Mouse (Mus musculus): Measurements from ENCODE around the gene Jpt2. TPM values are rescaled to one million over a fixed set of nuclear protein-coding genes. Genes with fewer than 3 reads are reported as not detected.

The Jpt2 gene
- 10 to 100 TPM; 19.4 to 33.6 TPM for polyA plus RNA-seq (2012; fragmentation: generic; extraction: Trizol)

GRCm38 (mm10) chr17:24960135-24960851, at the start of gene Jpt2:
Gene Jpt2, minus strand, starts transcription at chr17:24960689.

GRCm38 (mm10) chr17:24936259-24937237, 23.9 kb downstream of the Jpt2 start, which contains the start of gene Mapk8ip3:
Gene Mapk8ip3, minus strand, starts transcription at chr17:24936977.

DNA sequence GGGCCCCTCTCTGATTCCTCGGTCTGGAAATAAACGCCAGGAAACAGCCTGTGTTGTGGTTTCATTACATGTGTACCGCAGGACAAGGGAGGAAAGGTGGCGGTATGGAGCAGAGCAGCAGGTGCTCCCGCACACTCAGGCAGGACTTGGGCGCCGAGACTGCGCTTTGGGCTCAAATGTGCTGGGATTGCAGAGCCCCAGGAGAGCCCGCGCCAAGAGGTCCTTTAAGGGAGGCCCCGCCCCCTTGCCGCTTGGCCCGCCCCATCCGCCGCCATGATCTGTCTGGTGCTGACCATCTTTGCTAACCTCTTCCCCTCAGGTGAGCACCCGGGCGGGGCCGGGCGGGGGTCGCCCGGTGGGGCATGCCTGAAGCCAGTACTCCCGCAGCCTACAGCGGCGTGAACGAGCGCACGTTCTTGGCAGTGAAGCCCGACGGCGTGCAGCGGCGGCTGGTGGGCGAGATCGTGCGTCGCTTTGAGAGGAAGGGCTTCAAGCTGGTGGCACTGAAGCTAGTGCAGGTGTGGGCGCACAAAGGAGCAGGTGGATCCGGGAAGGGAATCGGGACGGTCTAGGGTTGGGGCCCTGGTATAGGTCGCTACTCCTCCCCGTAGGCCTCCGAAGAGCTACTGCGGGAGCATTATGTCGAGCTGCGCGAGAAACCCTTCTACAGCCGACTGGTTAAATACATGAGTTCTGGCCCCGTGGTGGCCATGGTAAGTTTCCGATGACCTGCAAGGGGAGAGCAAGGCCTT, 64.1 kb downstream of the Jpt2 start, which contains the start of gene Nme3:
Nme3 (plus strand) TSS at position 260 of the 752 bp plus-strand sequence.

DNA sequence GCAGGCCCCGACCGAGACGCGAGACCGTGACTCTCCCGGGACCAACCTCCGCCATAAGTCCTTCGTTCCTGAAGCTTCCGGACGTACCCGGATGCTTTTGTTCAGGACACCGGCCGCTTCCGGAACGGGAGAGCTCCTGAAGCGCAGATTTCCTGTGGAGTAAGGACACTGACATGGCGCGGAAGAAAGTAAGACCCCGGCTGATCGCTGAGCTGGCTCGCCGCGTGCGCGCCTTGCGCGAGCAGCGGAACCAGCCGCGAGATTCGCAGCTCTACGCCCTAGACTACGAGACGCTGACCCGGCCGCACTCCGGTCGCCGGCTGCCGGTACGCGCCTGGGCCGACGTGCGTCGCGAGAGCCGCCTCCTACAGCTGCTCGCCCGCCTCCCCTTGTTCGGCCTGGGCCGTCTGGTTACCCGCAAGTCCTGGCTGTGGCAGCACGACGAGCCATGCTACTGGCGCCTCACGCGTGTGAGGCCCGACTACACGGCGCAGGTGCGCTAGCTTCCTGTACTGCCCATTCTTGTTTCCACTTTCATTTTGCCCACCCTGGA, 65.4 kb downstream of the Jpt2 start, which contains the start of the genes Eme2 and Mrps34:
Eme2 (minus strand) TSS at position 93 of the 553 bp plus-strand sequence.
Mrps34 (plus strand) TSS at position 122 of the 553 bp plus-strand sequence.

Other genes with a start within 250 kb of the Jpt2 start
- 1 to 10 TPM; 2.0 to 2.2 TPM for gene Rnf151, start 242.6 kb downstream of the Jpt2 start, polyA plus RNA-seq (2012; fragmentation: generic; extraction: Trizol)
- 100 to 1,000 TPM; 451 to 471 TPM for gene Rps2, start 242.6 kb downstream of the Jpt2 start, polyA plus RNA-seq (2012; fragmentation: generic; extraction: Trizol)
- gene Ndufb10, start 236.2 kb downstream of the Jpt2 start, polyA plus RNA-seq (2012; fragmentation: generic; extraction: Trizol): 100 to 1,000 TPM; 438 to 576 TPM
- gene Rpl3l, start 232.9 kb downstream of the Jpt2 start, polyA plus RNA-seq (2012; fragmentation: generic; extraction: Trizol): not detected
- gene Msrb1, start 224.0 kb downstream of the Jpt2 start, polyA plus RNA-seq (2012; fragmentation: generic; extraction: Trizol): 100 to 1,000 TPM in 1 of 2 experiments, 10 to 100 TPM in 1; 99.5 to 155 TPM
- gene Hs3st6, start 207.7 kb downstream of the Jpt2 start, polyA plus RNA-seq (2012; fragmentation: generic; extraction: Trizol): under 1 TPM; 0.02 to 0.04 TPM
- gene Meiob, start 156.4 kb downstream of the Jpt2 start, polyA plus RNA-seq (2012; fragmentation: generic; extraction: Trizol): not detected
- 10 to 100 TPM; 29.5 to 54.2 TPM for gene Hagh, start 120.5 kb downstream of the Jpt2 start, polyA plus RNA-seq (2012; fragmentation: generic; extraction: Trizol)
- 10 to 100 TPM in 1 of 2 experiments, 1 to 10 TPM in 1; 2.4 to 14.2 TPM for gene Fahd1, start 110.3 kb downstream of the Jpt2 start, polyA plus RNA-seq (2012; fragmentation: generic; extraction: Trizol)
- 1 to 10 TPM in 1 of 2 experiments, under 1 TPM in 1; 0.02 to 1.7 TPM for gene Igfals, start 94.7 kb downstream of the Jpt2 start, polyA plus RNA-seq (2012; fragmentation: generic; extraction: Trizol)
- gene Nubp2, start 74.3 kb downstream of the Jpt2 start, polyA plus RNA-seq (2012; fragmentation: generic; extraction: Trizol): 10 to 100 TPM; 52.2 to 83.5 TPM
- 10 to 100 TPM; 29.6 to 47.8 TPM for gene Spsb3, start 74.0 kb downstream of the Jpt2 start, polyA plus RNA-seq (2012; fragmentation: generic; extraction: Trizol)
- 10 to 100 TPM; 10.0 to 12.7 TPM for gene Eme2, start 65.6 kb downstream of the Jpt2 start, polyA plus RNA-seq (2012; fragmentation: generic; extraction: Trizol)
- 100 to 1,000 TPM; 126 to 185 TPM for gene Mrps34, start 65.6 kb downstream of the Jpt2 start, polyA plus RNA-seq (2012; fragmentation: generic; extraction: Trizol)
- 10 to 100 TPM; 23.3 to 53.3 TPM for gene Nme3, start 64.2 kb downstream of the Jpt2 start, polyA plus RNA-seq (2012; fragmentation: generic; extraction: Trizol)
- gene Mapk8ip3, start 23.7 kb downstream of the Jpt2 start, polyA plus RNA-seq (2012; fragmentation: generic; extraction: Trizol): 10 to 100 TPM in 1 of 2 experiments, 1 to 10 TPM in 1; 3.9 to 54.1 TPM
- gene Cramp1l, start 55.1 kb upstream of the Jpt2 start, polyA plus RNA-seq (2012; fragmentation: generic; extraction: Trizol): 1 to 10 TPM in 1 of 2 experiments, under 1 TPM in 1; 0.59 to 5.7 TPM
- 10 to 100 TPM in 1 of 2 experiments, 1 to 10 TPM in 1; 6.5 to 21.9 TPM for gene Ift140, start 55.4 kb upstream of the Jpt2 start, polyA plus RNA-seq (2012; fragmentation: generic; extraction: Trizol)
- under 1 TPM; 0.61 to 0.90 TPM for gene Tmem204, start 122.9 kb upstream of the Jpt2 start, polyA plus RNA-seq (2012; fragmentation: generic; extraction: Trizol)
- gene Telo2, start 155.3 kb upstream of the Jpt2 start, polyA plus RNA-seq (2012; fragmentation: generic; extraction: Trizol): 10 to 100 TPM; 20.3 to 26.2 TPM
- not detected for gene Ptx4, start 160.1 kb upstream of the Jpt2 start, polyA plus RNA-seq (2012; fragmentation: generic; extraction: Trizol)
- 10 to 100 TPM in 1 of 2 experiments, 1 to 10 TPM in 1; 8.8 to 22.3 TPM for gene Clcn7, start 172.7 kb upstream of the Jpt2 start, polyA plus RNA-seq (2012; fragmentation: generic; extraction: Trizol)
- gene Ccdc154, start 201.8 kb upstream of the Jpt2 start, polyA plus RNA-seq (2012; fragmentation: generic; extraction: Trizol): not detected
- gene Gm38655, start 214.8 kb upstream of the Jpt2 start, polyA plus RNA-seq (2012; fragmentation: generic; extraction: Trizol): not detected
- gene BC003965, start 223.9 kb upstream of the Jpt2 start, polyA plus RNA-seq (2012; fragmentation: generic; extraction: Trizol): 10 to 100 TPM in 1 of 2 experiments, 1 to 10 TPM in 1; 4.9 to 10.7 TPM
- 1 to 10 TPM in 1 of 2 experiments, under 1 TPM in 1; 0.15 to 3.8 TPM for gene Unkl, start 227.7 kb upstream of the Jpt2 start, polyA plus RNA-seq (2012; fragmentation: generic; extraction: Trizol)

All from C3H10T1/2 (cell line).